Mouse (Mus musculus) forebrain, embryonic 10.5 days (tissue): ENCODE measurements around the gene Dhx58. TPM values are rescaled to one million over a fixed set of nuclear protein-coding genes. Genes with fewer than 3 reads are reported as not detected.

Experiments
- DNase-seq: peaks from one replicate; pipeline ENCODE4 v3.0.0-alpha.2; 2017; ENCODE audit warnings: low spot score; ENCODE audit errors: extremely low spot score
- H3K27ac ChIP-seq: fragments of 300-500 bp; sonication (generic); 2 replicates; pipeline ENCODE4 v1.5.1; 2016; ENCODE audit warnings: mild to moderate bottlenecking
- H3K27me3 ChIP-seq: fragments of 300-500 bp; sonication (generic); 2 replicates; pipeline ENCODE4 v1.6.1; 2016; ENCODE audit warnings: mild to moderate bottlenecking; ENCODE audit not compliant: poor library complexity, severe bottlenecking
- H3K36me3 ChIP-seq: fragments of 300-500 bp; sonication (generic); replicated peaks from 2 replicates; pipeline ENCODE4 v1.6.1; 2016; ENCODE audit warnings: mild to moderate bottlenecking, moderate library complexity
- H3K4me1 ChIP-seq: fragments of 300-500 bp; sonication (generic); 2 replicates; pipeline ENCODE4 v1.6.1; 2016
- H3K4me3 ChIP-seq: fragments of 300-500 bp; sonication (generic); 2 replicates; pipeline ENCODE4 v1.5.1; 2016; ENCODE audit warnings: mild to moderate bottlenecking, moderate library complexity
- H3K9me3 ChIP-seq: fragments of 300-500 bp; sonication (generic); 2 replicates; pipeline ENCODE4 v1.6.1; 2016; ENCODE audit warnings: mild to moderate bottlenecking, moderate library complexity
- WGBS: fragments of 180-500 bp; shearing (Covaris S2); methylation state at CpG from one replicate; pipeline ENCODE4 v1.1.7; 2016; 5-methylcytosine and 5-hydroxymethylcytosine counted together
- polyA plus RNA-seq: library from polyadenylated mRNA; unstranded; fragments of >200 nt; fragmentation: Nextera tagmentation; extraction: Ambion mirVana; gene quantifications from 2 replicates; pipeline ENCODE4 v1.2.1, GENCODE M21; 2016

Dhx58 gene
- polyA plus RNA-seq: 3.1 and 3.8 TPM in 2 replicates

DNA sequence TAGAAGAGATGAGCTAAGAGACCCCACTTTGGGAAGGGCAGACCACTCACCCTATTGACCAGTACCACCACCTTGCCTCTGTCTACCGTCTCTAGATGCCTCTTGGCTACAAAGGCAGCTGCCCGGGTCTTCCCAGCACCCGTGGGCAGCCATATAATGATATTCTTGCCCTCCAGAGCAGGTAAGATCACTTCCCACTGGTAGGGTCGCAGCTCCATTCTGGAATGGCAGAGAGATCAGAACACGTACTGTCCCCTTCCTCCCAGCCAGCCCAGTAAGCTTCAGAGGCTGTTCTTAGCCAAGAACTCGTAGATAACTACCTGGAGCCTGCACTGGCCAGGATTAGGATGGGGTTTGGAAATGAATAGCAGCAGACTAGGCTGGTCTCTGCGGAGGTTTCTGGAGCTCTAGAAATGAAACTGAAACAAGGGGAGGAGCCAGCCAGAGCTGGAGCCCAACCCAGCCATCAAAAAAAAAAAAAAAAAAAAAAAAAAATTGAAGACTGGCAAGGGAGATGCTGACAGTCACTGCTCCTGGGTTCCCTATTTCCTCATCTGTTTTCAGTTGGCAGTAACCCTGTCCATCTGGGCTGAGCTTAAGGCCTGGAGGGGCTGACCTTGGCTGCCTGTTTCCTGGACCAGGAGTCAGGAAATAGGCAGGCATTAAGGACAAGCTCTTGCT is at the start of gene Dhx58:
TSS of gene Dhx58 (minus strand) at position 421 of the 681 bp plus-strand sequence.
- Histone ChIP-seq H3K36me3 (peaks cover 48% of the 10 kb centered on the region), H3K4me1 (peaks cover 41% of the 10 kb centered on the region), H3K9me3 (no peaks in the 10 kb centered on the region), H3K27ac (no peak within 1 kb of the TSS), H3K27me3 (peaks cover 17% of the 10 kb centered on the region), H3K4me3 (no peak within 1 kb of the TSS)
- WGBS: 68% methylated on average over 7 of the region's 7 CpGs
- no peak for DNase-seq

DNA sequence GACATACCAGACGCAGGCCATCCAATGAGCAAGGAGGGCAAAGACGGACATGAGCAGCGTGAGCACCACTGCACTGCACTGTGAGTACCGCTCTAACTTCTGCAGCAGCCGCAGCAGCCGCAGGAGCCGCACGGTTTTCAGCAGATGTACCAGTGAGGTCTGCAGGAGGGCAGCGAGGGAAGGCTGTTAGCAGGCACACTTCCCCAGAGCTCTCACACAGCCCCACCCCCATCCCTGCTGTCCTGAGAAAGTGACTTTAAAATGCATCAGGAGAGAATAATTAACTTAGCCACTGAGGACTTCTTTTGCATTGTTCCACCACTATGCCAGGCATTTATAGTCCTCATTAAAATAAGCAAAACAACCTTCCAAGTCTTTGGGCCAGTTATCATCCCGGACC is 48.2 kb upstream of the Dhx58 start:
- H3K4me1 ChIP-seq: peaks cover 4% of the 10 kb centered on the region; the same call in 1 of the 2 replicates
- H3K9me3 ChIP-seq: no peaks in the 10 kb centered on the region
- 46% methylated on average over 10 of the region's 10 CpGs for WGBS
- no peak for DNase-seq
- no peak overlapping the region for H3K27ac ChIP-seq
- H3K4me3 ChIP-seq: no peak overlapping the region
- H3K27me3 ChIP-seq: peaks cover 32% of the 10 kb centered on the region
- H3K36me3 ChIP-seq: no peaks in the 10 kb centered on the region

DNA sequence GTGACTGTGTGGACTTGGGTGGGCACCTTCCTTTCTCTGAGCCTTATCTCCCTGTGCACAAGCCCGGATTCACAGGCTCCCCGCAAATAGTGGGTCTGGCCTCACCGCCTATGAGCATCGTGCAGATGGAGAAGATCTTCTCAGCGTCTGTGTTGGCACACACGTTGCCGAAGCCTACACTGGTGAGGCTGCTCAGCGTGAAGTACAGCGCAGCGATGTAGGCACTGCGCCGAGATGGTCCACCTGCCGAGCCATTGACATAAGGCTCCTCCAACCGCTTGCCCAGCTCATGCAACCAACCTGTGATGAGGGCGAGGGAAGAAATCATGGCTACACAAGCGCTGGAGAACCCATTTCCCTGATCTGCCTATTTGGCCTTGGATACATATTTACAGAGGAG is 46.1 kb upstream of the Dhx58 start:
- H3K9me3 ChIP-seq: no peaks in the 10 kb centered on the region
- H3K27ac ChIP-seq: no peak overlapping the region
- H3K36me3 ChIP-seq: no peaks in the 10 kb centered on the region
- H3K4me3 ChIP-seq: no peak overlapping the region
- no peak for DNase-seq
- peaks cover 9% of the 10 kb centered on the region for H3K4me1 ChIP-seq
- 90% methylated on average over 16 of the region's 16 CpGs for WGBS
- peaks cover 29% of the 10 kb centered on the region for H3K27me3 ChIP-seq

DNA sequence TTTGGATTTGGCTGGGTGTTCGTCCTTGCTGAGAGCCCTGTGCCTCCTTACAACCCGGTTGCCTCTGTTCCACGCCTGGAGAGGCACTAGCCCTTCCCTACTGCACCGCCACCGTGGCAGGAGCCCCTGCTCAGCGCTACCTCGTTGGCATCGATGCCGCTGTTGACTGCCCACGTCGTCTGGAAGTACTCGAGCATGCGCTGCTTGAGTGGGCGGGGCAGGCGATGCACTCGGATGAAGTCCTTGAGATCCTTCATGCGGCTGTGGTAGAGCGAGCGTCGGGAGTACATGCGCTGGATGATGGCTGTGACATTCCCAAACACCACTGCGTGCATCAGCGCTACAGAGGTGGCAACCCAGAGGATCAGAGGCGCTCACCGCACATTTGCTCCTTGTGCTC is 45.4 kb upstream of the Dhx58 start:
- Histone ChIP-seq H3K36me3 (no peaks in the 10 kb centered on the region), H3K4me3 (no peak overlapping the region), H3K27me3 (peaks cover 29% of the 10 kb centered on the region), H3K27ac (no peak overlapping the region), H3K4me1 (peaks cover 9% of the 10 kb centered on the region), H3K9me3 (no peaks in the 10 kb centered on the region)
- DNase-seq: no peak
- 56% methylated on average over 25 of the region's 25 CpGs for WGBS

DNA sequence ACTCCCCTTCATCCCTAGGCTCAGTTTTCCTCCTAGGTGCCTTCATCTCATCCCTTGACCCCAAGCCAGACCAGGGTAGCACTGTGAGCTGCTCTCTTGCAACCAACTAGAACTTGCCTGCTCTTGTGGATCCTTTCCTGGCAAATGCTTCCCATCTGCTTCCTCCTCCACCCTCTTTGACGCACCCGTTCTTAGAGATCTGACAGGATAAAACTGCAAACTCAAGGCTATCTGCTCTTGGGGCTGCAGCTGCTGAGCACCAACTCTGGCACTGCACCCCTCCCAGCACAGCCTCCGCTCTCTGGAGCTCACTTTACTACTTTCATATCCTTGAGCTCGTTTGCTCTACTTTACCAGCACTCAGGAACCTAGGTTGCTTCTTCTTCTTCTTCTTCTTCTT is 44.5 kb upstream of the Dhx58 start:
- WGBS: 90% methylated on average over 4 of the region's 4 CpGs
- H3K36me3 ChIP-seq: no peaks in the 10 kb centered on the region
- no peak overlapping the region for H3K27ac ChIP-seq

DNA sequence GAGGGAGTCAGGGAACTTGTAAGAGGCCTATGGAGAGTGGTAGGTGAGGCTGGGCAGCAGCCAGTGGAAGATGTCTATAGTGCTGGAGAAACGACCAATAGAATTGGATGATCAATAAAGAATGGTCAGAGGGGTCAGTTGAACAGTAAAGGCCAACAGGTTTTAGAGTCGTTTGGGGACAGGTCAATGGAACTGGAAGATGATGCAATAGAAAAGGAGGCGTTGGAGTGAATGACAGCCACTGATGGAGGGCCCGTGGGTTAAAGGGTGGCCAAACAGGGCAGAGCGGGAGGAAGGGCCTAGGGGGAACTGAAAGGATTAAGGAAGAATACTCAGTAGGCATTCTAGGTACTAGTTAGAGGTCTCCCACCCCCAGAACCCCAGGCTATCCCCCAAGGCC is 43.0 kb upstream of the Dhx58 start:
- no peak overlapping the region for H3K4me3 ChIP-seq
- H3K9me3 ChIP-seq: no peaks in the 10 kb centered on the region
- no peaks in the 10 kb centered on the region for H3K36me3 ChIP-seq
- no peak overlapping the region for H3K27ac ChIP-seq
- H3K27me3 ChIP-seq: peaks cover 27% of the 10 kb centered on the region
- WGBS: 85% methylated on average over 5 of the region's 5 CpGs
- DNase-seq: no peak
- peaks cover 6% of the 10 kb centered on the region for H3K4me1 ChIP-seq

More for the DNA sequence above, 44.5 kb upstream of the Dhx58 start:
- no peak overlapping the region for H3K4me3 ChIP-seq
- no peaks in the 10 kb centered on the region for H3K9me3 ChIP-seq
- peaks cover 29% of the 10 kb centered on the region for H3K27me3 ChIP-seq
- H3K4me1 ChIP-seq: peaks cover 9% of the 10 kb centered on the region
- DNase-seq: no peak

DNA sequence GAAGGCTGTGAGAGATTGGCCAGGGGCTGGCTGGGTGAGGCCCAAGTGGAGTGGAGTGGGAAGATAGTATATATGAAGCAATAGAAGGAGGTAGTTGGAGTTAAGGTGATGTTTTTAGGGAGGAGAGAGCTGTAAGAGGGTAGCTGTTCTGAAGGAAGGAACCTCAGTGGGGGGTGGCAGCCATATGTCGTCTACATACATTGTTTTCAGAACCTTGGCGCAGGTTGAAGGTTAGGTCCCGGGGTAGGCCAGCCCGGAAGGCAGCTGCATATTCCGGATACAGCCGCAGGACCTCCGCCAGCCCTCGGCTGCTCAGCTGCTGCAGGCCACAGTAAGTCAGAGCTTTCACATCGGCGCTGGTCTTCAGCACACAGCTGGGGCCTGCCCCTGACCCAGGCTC is 42.5 kb upstream of the Dhx58 start:
- no peak for DNase-seq
- 93% methylated on average over 10 of the region's 10 CpGs for WGBS

DNA sequence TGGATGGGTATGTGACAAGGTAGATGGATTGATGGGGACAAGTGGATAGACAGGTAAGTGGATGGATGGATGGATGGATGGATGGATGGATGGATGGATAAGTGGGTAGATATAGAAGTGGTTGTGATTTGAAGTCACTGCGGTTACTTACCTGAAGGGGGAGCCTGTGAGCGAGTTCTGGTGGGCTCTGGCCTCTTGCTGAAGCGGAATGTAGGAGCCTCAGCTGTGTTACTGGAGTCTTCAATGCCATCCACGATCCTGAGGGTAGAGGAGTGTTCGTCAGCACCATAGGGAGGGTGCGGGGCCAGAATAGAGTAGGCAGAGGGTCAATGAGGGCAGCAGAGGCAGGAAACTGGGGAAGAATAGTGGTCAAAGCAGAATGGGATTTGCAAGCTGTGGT is 41.0 kb upstream of the Dhx58 start:
- Histone ChIP-seq H3K27ac (no peak overlapping the region), H3K4me3 (no peak overlapping the region), H3K36me3 (no peaks in the 10 kb centered on the region), H3K27me3 (peaks cover 15% of the 10 kb centered on the region), H3K9me3 (no peaks in the 10 kb centered on the region), H3K4me1 (peaks cover 5% of the 10 kb centered on the region)
- WGBS: 15% methylated on average over 6 of the region's 6 CpGs
- peak; percentile 51 for DNase-seq

More for the DNA sequence above, 42.5 kb upstream of the Dhx58 start:
- Histone ChIP-seq H3K27me3 (peaks cover 25% of the 10 kb centered on the region), H3K36me3 (no peaks in the 10 kb centered on the region), H3K4me1 (peaks cover 5% of the 10 kb centered on the region), H3K27ac (no peak overlapping the region), H3K4me3 (no peak overlapping the region), H3K9me3 (no peaks in the 10 kb centered on the region)

DNA sequence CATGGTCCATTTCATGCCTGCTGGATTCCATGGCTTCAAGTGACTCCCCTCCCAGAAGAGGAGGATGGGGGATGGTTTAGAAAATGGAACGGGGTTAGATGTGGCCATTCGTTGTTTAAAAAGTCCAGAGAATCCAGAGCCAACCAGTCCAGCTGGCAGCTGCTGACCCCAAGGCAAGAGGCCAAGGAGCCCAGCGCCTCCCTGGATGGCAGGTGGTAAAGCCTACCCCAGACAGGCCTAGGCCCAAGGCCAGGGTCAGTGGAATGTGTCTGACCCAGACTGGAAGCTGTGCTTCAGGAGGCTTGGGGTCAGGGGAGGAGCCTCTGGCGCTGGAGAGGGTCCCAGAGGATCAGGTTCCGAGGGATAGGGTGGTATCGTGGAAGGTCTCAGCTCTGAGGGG is 37.3 kb upstream of the Dhx58 start:
- no peak overlapping the region for H3K4me3 ChIP-seq
- WGBS: 75% methylated on average over 6 of the region's 6 CpGs
- H3K9me3 ChIP-seq: no peaks in the 10 kb centered on the region
- H3K36me3 ChIP-seq: no peaks in the 10 kb centered on the region
- H3K27ac ChIP-seq: no peak overlapping the region
- no peaks in the 10 kb centered on the region; the same call in 1 of the 2 replicates for H3K27me3 ChIP-seq
- DNase-seq: no peak
- H3K4me1 ChIP-seq: peaks cover 23% of the 10 kb centered on the region

DNA sequence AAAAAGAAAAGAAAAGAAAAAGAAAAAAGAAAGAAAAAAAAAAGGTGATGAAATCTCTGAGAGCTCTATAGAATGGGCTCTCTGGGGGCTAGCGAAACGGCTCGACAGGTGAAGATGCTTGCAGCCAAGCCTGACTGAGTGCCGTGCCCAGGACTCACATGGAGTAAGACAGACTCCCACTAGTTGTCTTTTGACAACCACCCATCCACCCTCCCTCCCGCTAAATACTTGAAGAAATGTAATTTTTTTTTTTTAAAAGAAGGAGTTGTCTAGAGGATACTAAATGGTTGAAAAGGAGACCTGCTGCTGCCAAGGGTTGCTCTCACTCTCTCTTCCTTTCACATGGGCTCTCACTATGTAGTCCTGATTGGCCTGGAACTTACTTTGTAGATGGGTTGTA is 34.7 kb upstream of the Dhx58 start:
- H3K27ac ChIP-seq: peak overlapping the region; percentile 91
- H3K36me3 ChIP-seq: peaks cover 11% of the 10 kb centered on the region
- WGBS: 21% methylated on average over 5 of the region's 5 CpGs
- DNase-seq: no peak
- H3K4me3 ChIP-seq: peak overlapping the region; percentile 78
- H3K9me3 ChIP-seq: no peaks in the 10 kb centered on the region
- H3K27me3 ChIP-seq: no peaks in the 10 kb centered on the region
- peaks cover 28% of the 10 kb centered on the region for H3K4me1 ChIP-seq

DNA sequence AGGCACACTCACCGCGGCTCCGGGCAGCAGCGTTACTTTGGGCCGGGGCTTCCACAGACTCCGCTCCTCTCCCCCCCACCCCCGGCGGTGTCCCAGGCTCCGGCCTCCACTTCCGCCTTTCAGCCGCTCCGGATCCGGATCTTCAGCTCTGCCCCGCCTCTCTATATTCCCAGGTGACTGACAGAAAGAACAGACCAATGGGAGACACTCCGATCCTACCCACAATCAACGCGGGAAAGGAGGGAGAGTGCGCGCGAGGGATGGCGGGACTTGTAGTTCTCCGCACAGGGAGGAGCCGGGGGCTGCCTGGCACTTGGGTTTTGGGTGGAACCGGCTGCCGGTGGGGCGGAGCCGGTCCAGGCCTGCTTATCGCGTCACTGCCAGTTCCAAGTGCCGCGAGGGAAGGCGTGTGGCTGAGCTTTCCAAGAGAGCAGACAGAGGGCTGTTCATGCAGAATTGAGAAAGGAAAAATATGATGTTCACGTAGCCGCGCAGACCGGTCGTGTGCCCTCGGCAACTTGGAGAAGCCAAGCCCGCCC is 34.1 kb upstream of the Dhx58 start, which contains the start of gene Rab5c:
TSS of gene Rab5c (minus strand) at position 150 of the 539 bp plus-strand sequence.
- H3K4me1 ChIP-seq: peaks cover 28% of the 10 kb centered on the region
- H3K36me3 ChIP-seq: peaks cover 13% of the 10 kb centered on the region
- no peaks in the 10 kb centered on the region for H3K9me3 ChIP-seq
- WGBS: under 1% methylated on average over 39 of the region's 39 CpGs
- H3K27ac ChIP-seq: peak within 1 kb of the TSS; percentile 91
- H3K4me3 ChIP-seq: peak within 1 kb of the TSS; percentile 78
- no peaks in the 10 kb centered on the region for H3K27me3 ChIP-seq
- DNase-seq: peak; percentile 99

DNA sequence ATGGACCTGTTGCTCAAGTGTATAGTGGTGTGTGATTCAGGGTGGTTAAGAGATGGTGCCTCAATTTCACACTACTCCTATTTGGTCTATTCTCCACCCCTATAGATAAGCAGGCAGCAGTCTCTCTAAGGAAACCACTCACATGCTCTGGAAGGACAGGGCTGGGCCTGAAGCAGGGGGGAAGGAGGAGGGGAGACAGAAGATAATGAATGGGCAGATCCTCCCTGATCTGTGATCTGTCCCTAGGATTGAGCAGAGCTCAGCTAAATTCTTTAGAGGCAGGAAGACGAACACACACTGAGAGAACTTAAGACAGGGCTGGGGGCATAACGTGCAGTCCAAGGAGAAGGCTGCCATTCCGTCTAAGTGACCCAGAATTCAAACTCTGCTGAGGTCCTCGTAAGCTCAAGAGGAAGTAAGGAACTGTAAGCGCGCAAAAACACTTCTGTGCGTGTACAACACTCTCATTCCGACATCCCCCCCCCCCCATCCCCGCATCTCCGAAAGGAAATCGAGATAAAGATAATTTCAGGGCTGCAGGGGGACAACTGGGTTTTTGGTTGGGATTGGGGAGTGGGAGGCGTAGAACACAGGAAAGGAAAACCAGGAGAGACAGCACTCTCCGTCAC is 33.1 kb upstream of the Dhx58 start:
- Histone ChIP-seq H3K4me3 (peak overlapping the region; percentile 78), H3K36me3 (peaks cover 22% of the 10 kb centered on the region), H3K9me3 (no peaks in the 10 kb centered on the region), H3K27me3 (no peaks in the 10 kb centered on the region), H3K27ac (peak overlapping the region; percentile 91), H3K4me1 (peaks cover 28% of the 10 kb centered on the region)
- no peak for DNase-seq
- 2% methylated on average over 13 of the region's 13 CpGs for WGBS

DNA sequence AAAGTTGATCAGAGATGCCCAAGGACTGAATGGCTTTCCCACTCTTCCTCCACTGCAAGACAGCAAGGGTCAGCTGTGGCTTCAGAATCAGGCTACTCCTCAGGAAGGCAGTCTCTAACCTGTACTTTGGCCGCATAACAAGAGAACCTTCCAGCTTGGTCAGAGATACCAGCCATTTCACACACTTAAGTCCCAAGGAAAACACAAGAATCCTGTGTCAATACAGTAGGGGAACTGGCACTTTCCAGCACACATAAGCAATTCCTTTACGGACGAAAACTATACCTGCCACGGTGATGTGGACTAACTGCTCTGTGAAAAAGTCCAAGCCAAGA is 32.6 kb upstream of the Dhx58 start:
- 85% methylated on average over 4 of the region's 4 CpGs for WGBS
- no peak for DNase-seq
- Histone ChIP-seq H3K27ac (no peak overlapping the region), H3K27me3 (no peaks in the 10 kb centered on the region), H3K36me3 (peaks cover 24% of the 10 kb centered on the region), H3K4me3 (peak overlapping the region; percentile 78), H3K9me3 (no peaks in the 10 kb centered on the region), H3K4me1 (peaks cover 28% of the 10 kb centered on the region)
